Mouse (Mus musculus) forebrain, embryonic 15.5 days (tissue): ENCODE measurements around the gene Rere. TPM values are rescaled to one million over a fixed set of nuclear protein-coding genes. Genes with fewer than 3 reads are reported as not detected.
A peak's percentile ranks its signal among the peaks of the same experiment; 100 is the strongest.

ENCODE experiments used
- ATAC-seq: fragments of 200-750 bp; cut with Nextera tagmentation; replicated peaks from 2 replicates; pipeline ENCODE4 v1.8.0; 2017; ENCODE audit warnings: mild to moderate bottlenecking, moderate TSS enrichment, moderate library complexity
- H3K27ac ChIP-seq: fragments of 300-500 bp; sonication (generic); replicated peaks from 2 replicates; pipeline ENCODE4 v1.5.1; 2015; ENCODE audit warnings: mild to moderate bottlenecking, inconsistent platforms
- H3K27me3 ChIP-seq: fragments of 300-500 bp; sonication (generic); 2 replicates; pipeline ENCODE4 v1.6.1; 2015; ENCODE audit warnings: inconsistent platforms
- H3K36me3 ChIP-seq: fragments of 300-500 bp; sonication (generic); 2 replicates; pipeline ENCODE4 v1.6.1; 2015; ENCODE audit warnings: mild to moderate bottlenecking, inconsistent platforms
- H3K4me1 ChIP-seq: fragments of 300-500 bp; sonication (generic); 2 replicates; pipeline ENCODE4 v1.6.1; 2015; ENCODE audit warnings: inconsistent platforms
- H3K4me2 ChIP-seq: fragments of 300-500 bp; sonication (generic); replicated peaks from 2 replicates; pipeline ENCODE4 v1.6.1; 2015; ENCODE audit warnings: mild to moderate bottlenecking, inconsistent platforms
- H3K4me3 ChIP-seq: fragments of 300-500 bp; sonication (generic); 2 replicates; pipeline ENCODE4 v1.5.1; 2015; ENCODE audit warnings: mild to moderate bottlenecking, inconsistent platforms
- H3K9ac ChIP-seq: fragments of 300-500 bp; sonication (generic); replicated peaks from 2 replicates; pipeline ENCODE4 v1.6.1; 2015; ENCODE audit warnings: mild to moderate bottlenecking, inconsistent platforms
- H3K9me3 ChIP-seq: fragments of 300-500 bp; sonication (generic); 2 replicates; pipeline ENCODE4 v1.6.1; 2016; ENCODE audit warnings: inconsistent platforms
- WGBS: fragments of 180-500 bp; shearing (Covaris S2); methylation state at CpG from one replicate; pipeline ENCODE4 v1.1.7; 2015; ENCODE audit warnings: mixed read lengths; 5-methylcytosine and 5-hydroxymethylcytosine counted together
- polyA plus RNA-seq: library from polyadenylated mRNA; unstranded; fragments of >200 nt; fragmentation: Nextera tagmentation; extraction: Ambion mirVana; gene quantifications from 2 replicates; pipeline ENCODE4 v1.2.1, GENCODE M21; 2015

Rere gene
- polyA plus RNA-seq, 1 experiment from 2014 or later = 26.6 TPM

GRCm38 (mm10) chr4:150426098-150426879, 144.8 kb downstream of the Rere start:
- Histone ChIP-seq H3K4me2 (peak overlapping the region; percentile 6; the same call in 1 of the 2 replicates), H3K27me3 (no peaks in the 10 kb centered on the region), H3K27ac (peak overlapping the region; percentile 62), H3K36me3 (no peaks in the 10 kb centered on the region), H3K4me1 (peaks cover 44% of the 10 kb centered on the region), H3K4me3 (no peak overlapping the region), H3K9me3 (no peaks in the 10 kb centered on the region), H3K9ac (0 out of 2 replicates have a peak overlapping the region, but pooled peaks have one; percentile 19)
- peak; percentile 40 for ATAC-seq
- WGBS = 21% methylated on average over 8 of the region's 8 CpGs

- Histone ChIP-seq H3K4me2 (peak overlapping the region; percentile 6; the same call in 1 of the 2 replicates), H3K4me3 (no peak overlapping the region), H3K9me3 (no peaks in the 10 kb centered on the region), H3K27ac (peak overlapping the region; percentile 62), H3K9ac (peak overlapping the region; percentile 19; the same call in 1 of the 2 replicates), H3K4me1 (peaks cover 44% of the 10 kb centered on the region), H3K36me3 (no peaks in the 10 kb centered on the region), H3K27me3 (no peaks in the 10 kb centered on the region)
- WGBS = 10% methylated on average over 5 of the region's 5 CpGs
- ATAC-seq = peak; percentile 76
These were observed 145.5 kb downstream of the Rere start for GRCm38 (mm10) chr4:150426880-150427476.

GRCm38 (mm10) chr4:150428762-150429161, 147.3 kb downstream of the Rere start:
- no peaks in the 10 kb centered on the region for H3K36me3 ChIP-seq
- H3K27me3 ChIP-seq = no peaks in the 10 kb centered on the region
- H3K4me3 ChIP-seq = no peak overlapping the region
- ATAC-seq = no peak
- no peaks in the 10 kb centered on the region for H3K9me3 ChIP-seq
- H3K9ac ChIP-seq = no peak overlapping the region
- peaks cover 44% of the 10 kb centered on the region for H3K4me1 ChIP-seq
- no peak overlapping the region for H3K4me2 ChIP-seq
- WGBS = 83% methylated on average over 4 of the region's 4 CpGs
- H3K27ac ChIP-seq = no peak overlapping the region

GRCm38 (mm10) chr4:150433827-150434574, 152.6 kb downstream of the Rere start:
- H3K9me3 ChIP-seq = no peaks in the 10 kb centered on the region
- H3K9ac ChIP-seq = no peak overlapping the region
- peaks cover 8% of the 10 kb centered on the region for H3K4me1 ChIP-seq
- H3K4me2 ChIP-seq = no peak overlapping the region
- WGBS = 87% methylated on average over 5 of the region's 5 CpGs
- no peak overlapping the region for H3K4me3 ChIP-seq
- no peak overlapping the region for H3K27ac ChIP-seq
- no peak for ATAC-seq
- H3K27me3 ChIP-seq = no peaks in the 10 kb centered on the region
- no peaks in the 10 kb centered on the region for H3K36me3 ChIP-seq

- Histone ChIP-seq H3K4me1 (peaks cover 3% of the 10 kb centered on the region; the same call in 1 of the 2 replicates), H3K36me3 (no peaks in the 10 kb centered on the region), H3K27me3 (no peaks in the 10 kb centered on the region), H3K9ac (no peak overlapping the region), H3K9me3 (no peaks in the 10 kb centered on the region), H3K27ac (no peak overlapping the region), H3K4me2 (no peak overlapping the region), H3K4me3 (no peak overlapping the region)
- WGBS = 90% methylated on average over 5 of the region's 5 CpGs
- no peak for ATAC-seq
These were observed 154.1 kb downstream of the Rere start for GRCm38 (mm10) chr4:150435590-150435989.

- no peak overlapping the region for H3K27ac ChIP-seq
- H3K9me3 ChIP-seq = no peaks in the 10 kb centered on the region
- H3K4me1 ChIP-seq = peaks cover 7% of the 10 kb centered on the region; the same call in 1 of the 2 replicates
- no peak for ATAC-seq
- 80% methylated on average over 6 of the region's 6 CpGs for WGBS
- no peak overlapping the region for H3K4me3 ChIP-seq
- H3K4me2 ChIP-seq = no peak overlapping the region
- H3K27me3 ChIP-seq = no peaks in the 10 kb centered on the region
- H3K9ac ChIP-seq = no peak overlapping the region
- H3K36me3 ChIP-seq = no peaks in the 10 kb centered on the region
These were observed 157.2 kb downstream of the Rere start for GRCm38 (mm10) chr4:150438621-150439020.

- 68% methylated on average over 10 of the region's 10 CpGs for WGBS
- no peak overlapping the region for H3K9ac ChIP-seq
- H3K27ac ChIP-seq = no peak overlapping the region
- no peaks in the 10 kb centered on the region for H3K27me3 ChIP-seq
- H3K4me1 ChIP-seq = peaks cover 29% of the 10 kb centered on the region
- no peak for ATAC-seq
- H3K36me3 ChIP-seq = no peaks in the 10 kb centered on the region
- no peaks in the 10 kb centered on the region for H3K9me3 ChIP-seq
- no peak overlapping the region for H3K4me3 ChIP-seq
- H3K4me2 ChIP-seq = no peak overlapping the region
These were observed 160.5 kb downstream of the Rere start for GRCm38 (mm10) chr4:150441931-150442330.

GRCm38 (mm10) chr4:150444068-150444467, 162.6 kb downstream of the Rere start:
- Histone ChIP-seq H3K4me2 (no peak overlapping the region), H3K27me3 (no peaks in the 10 kb centered on the region), H3K9me3 (no peaks in the 10 kb centered on the region), H3K9ac (no peak overlapping the region), H3K36me3 (no peaks in the 10 kb centered on the region), H3K27ac (no peak overlapping the region), H3K4me3 (no peak overlapping the region), H3K4me1 (peaks cover 46% of the 10 kb centered on the region)
- no peak for ATAC-seq
- WGBS = 86% methylated on average over 3 of the region's 3 CpGs

GRCm38 (mm10) chr4:150446617-150447016, 165.2 kb downstream of the Rere start:
- Histone ChIP-seq H3K9me3 (no peaks in the 10 kb centered on the region), H3K4me3 (no peak overlapping the region), H3K4me1 (peaks cover 58% of the 10 kb centered on the region), H3K4me2 (no peak overlapping the region), H3K9ac (no peak overlapping the region), H3K27ac (no peak overlapping the region), H3K27me3 (no peaks in the 10 kb centered on the region), H3K36me3 (no peaks in the 10 kb centered on the region)
- no peak for ATAC-seq
- WGBS = 80% methylated on average over 4 of the region's 4 CpGs

GRCm38 (mm10) chr4:150447517-150447916, 166.1 kb downstream of the Rere start:
- H3K27ac ChIP-seq = no peak overlapping the region
- WGBS = 78% methylated on average over 3 of the region's 3 CpGs
- H3K9me3 ChIP-seq = no peaks in the 10 kb centered on the region
- H3K36me3 ChIP-seq = no peaks in the 10 kb centered on the region
- no peaks in the 10 kb centered on the region for H3K27me3 ChIP-seq
- no peak overlapping the region for H3K4me3 ChIP-seq
- H3K9ac ChIP-seq = no peak overlapping the region
- no peak for ATAC-seq
- H3K4me1 ChIP-seq = peaks cover 60% of the 10 kb centered on the region
- no peak overlapping the region for H3K4me2 ChIP-seq

- no peaks in the 10 kb centered on the region for H3K27me3 ChIP-seq
- no peaks in the 10 kb centered on the region for H3K9me3 ChIP-seq
- H3K27ac ChIP-seq = no peak overlapping the region
- no peak overlapping the region for H3K9ac ChIP-seq
- ATAC-seq = no peak
- H3K4me2 ChIP-seq = no peak overlapping the region
- H3K4me3 ChIP-seq = no peak overlapping the region
- peaks cover 61% of the 10 kb centered on the region for H3K4me1 ChIP-seq
- no peaks in the 10 kb centered on the region for H3K36me3 ChIP-seq
- 71% methylated on average over 1 of the region's 1 CpGs for WGBS
These were observed 167.0 kb downstream of the Rere start for GRCm38 (mm10) chr4:150448433-150448832.
